21 mouse cellular contexts compared by ENCODE assay signal in the genomic region with DNA sequence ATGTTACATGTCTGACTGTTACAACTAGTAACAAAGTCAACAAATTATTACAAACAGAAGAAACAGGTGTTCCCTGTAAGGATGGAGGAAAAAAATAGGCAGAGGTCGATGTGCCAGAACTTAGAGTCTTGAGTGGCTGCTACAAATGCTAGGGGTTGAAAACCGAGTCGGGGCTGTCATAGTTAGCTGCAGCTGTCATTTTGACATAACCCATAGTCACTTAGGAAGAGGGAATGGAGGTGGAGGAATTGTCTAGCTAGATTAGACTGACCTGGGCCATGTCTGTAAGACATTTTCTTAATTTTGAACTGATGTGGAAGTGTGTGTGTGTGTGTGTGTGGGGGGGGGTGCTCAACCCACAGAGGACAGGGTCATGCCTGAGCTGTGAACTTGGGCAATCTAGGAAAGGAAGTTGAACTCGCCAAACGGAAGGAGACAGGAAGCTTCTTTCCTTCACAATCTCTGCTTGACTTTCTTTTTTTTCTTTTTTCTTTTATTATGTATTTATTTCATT.
A peak's percentile ranks its signal among the peaks of the same experiment; 100 is the strongest.
DNase-seq lines count a peak whose midpoint lies in the region; ATAC-seq lines count a peak whose summit lies in the region.
"Had no signal": no experiment of that assay in that cellular context is flagged by ENCODE, and none has a peak within 500 bp of the region (broad histone marks: within the 10 kb centered on the region; RNA-seq: fewer than 3 reads in every experiment).

No protein-coding gene starts in this region.

- ATAC-seq in heart, embryonic 16.5 days (replicated peaks; ENCODE audit: extremely low read depth, insufficient read depth, low FRiP score): 0 out of 2 replicates have a peak, but pooled peaks have one; percentile 28
- ATAC-seq in erythroid progenitor cell, adult 5-6 weeks (replicated peaks; ENCODE audit: low FRiP score, poor library complexity, severe bottlenecking): no peak
- ATAC-seq: activated CD4-positive, CD25-positive, alpha-beta regulatory T cell, adult 4 months; forebrain, embryonic 15.5 days; intestine, embryonic 16.5 days; Patski had no signal

- H3K9me3 ChIP-seq in heart, embryonic 16.5 days (replicated peaks; ENCODE audit: control insufficient read depth, low read length): no peaks in the 10 kb centered on the region
- H3K9me3 ChIP-seq in embryonic facial prominence, embryonic 10.5 days: no peaks in the 10 kb centered on the region
- H3K9me3 ChIP-seq: embryonic facial prominence, embryonic 15.5 days; forebrain, embryonic 15.5 days; heart, embryonic 13.5 days; hindbrain, embryonic 15.5 days had no signal

- no peaks in the 10 kb centered on the region for H3K27me3 ChIP-seq in heart, embryonic 16.5 days (ENCODE audit: control insufficient read depth, insufficient read depth, low read length)
- H3K27me3 ChIP-seq in embryonic facial prominence, embryonic 10.5 days (replicated peaks; ENCODE audit: low read depth, poor library complexity, severe bottlenecking): no peaks in the 10 kb centered on the region
- H3K27me3 ChIP-seq: embryonic facial prominence, embryonic 15.5 days; forebrain, embryonic 15.5 days; heart, embryonic 13.5 days; hindbrain, embryonic 15.5 days; Patski had no signal

- H3K27ac ChIP-seq in heart, embryonic 16.5 days (ENCODE audit: low read length): no peak overlapping the region
- H3K27ac ChIP-seq in embryonic facial prominence, embryonic 10.5 days (replicated peaks): no peak overlapping the region
- H3K27ac ChIP-seq: embryonic facial prominence, embryonic 15.5 days; forebrain, embryonic 15.5 days; heart, embryonic 13.5 days; hindbrain, embryonic 15.5 days had no signal

- 41% methylated on average over 5 of the region's 5 CpGs for WGBS in heart, embryonic 16.5 days
- WGBS in embryonic facial prominence, embryonic 10.5 days: 68% methylated on average over 5 of the region's 5 CpGs

- no peak overlapping the region for H3K4me2 ChIP-seq in heart, embryonic 16.5 days (ENCODE audit: low read depth, low read length)
- H3K4me2 ChIP-seq: embryonic facial prominence, embryonic 15.5 days; forebrain, embryonic 15.5 days; heart, embryonic 13.5 days; hindbrain, embryonic 15.5 days had no signal

- DNase-seq in embryo, embryonic 11 days: peak; percentile 4
- no peak for DNase-seq in embryo, embryonic 9.5 days (ENCODE audit: extremely low spot score)
- DNase-seq in heart, adult 9 months (ENCODE audit: low spot score in 2 of 2): no peak
- peak; percentile 37 for DNase-seq in embryonic facial prominence, embryonic 10.5 days (ENCODE audit: low spot score)
- DNase-seq in ovary, adult 18-20 months (ENCODE audit: low spot score): no peak
- DNase-seq: adrenal gland, postnatal 14 days; cerebellum, adult 11-12 months; cerebellum, adult 9-10 months; cerebellum, postnatal 25 days; gastrocnemius, postnatal 36 days; heart, adult 11 months had no signal

- H3K4me1 ChIP-seq in heart, embryonic 16.5 days (ENCODE audit: control insufficient read depth, insufficient read depth, low read length): no peaks in the 10 kb centered on the region
- H3K4me1 ChIP-seq in embryonic facial prominence, embryonic 10.5 days: no peaks in the 10 kb centered on the region
- H3K4me1 ChIP-seq: embryonic facial prominence, embryonic 15.5 days; forebrain, embryonic 15.5 days; heart, embryonic 13.5 days; hindbrain, embryonic 15.5 days had no signal

- no peaks in the 10 kb centered on the region for H3K36me3 ChIP-seq in heart, embryonic 16.5 days (ENCODE audit: control insufficient read depth, insufficient read depth)
- H3K36me3 ChIP-seq in embryonic facial prominence, embryonic 10.5 days (replicated peaks): no peaks in the 10 kb centered on the region
- H3K36me3 ChIP-seq: embryonic facial prominence, embryonic 15.5 days; forebrain, embryonic 15.5 days; heart, embryonic 13.5 days; hindbrain, embryonic 15.5 days had no signal

- no peak overlapping the region for H3K4me3 ChIP-seq in heart, embryonic 16.5 days (ENCODE audit: low read length)
- H3K4me3 ChIP-seq in embryonic facial prominence, embryonic 10.5 days: no peak overlapping the region
- H3K4me3 ChIP-seq: embryonic facial prominence, embryonic 15.5 days; erythroblast, embryonic 14.5 days; forebrain, embryonic 15.5 days; heart, embryonic 13.5 days; hindbrain, embryonic 15.5 days had no signal

- no peak overlapping the region for H3K9ac ChIP-seq in heart, embryonic 16.5 days (ENCODE audit: low read length)
- H3K9ac ChIP-seq: embryonic facial prominence, embryonic 15.5 days; forebrain, embryonic 15.5 days; heart, embryonic 13.5 days; hindbrain, embryonic 15.5 days had no signal

Comparison
In these comparisons a context has a peak if more than half of its experiments do, and no peak if none do; other contexts are left out.
1. DNase-seq: peak in embryo, embryonic 11 days (single experiment) and embryonic facial prominence, embryonic 10.5 days (single experiment); none in embryo, embryonic 9.5 days (single experiment), heart, adult 9 months (0 of 2) and ovary, adult 18-20 months (single experiment).